Mouse (Mus musculus) heart, embryonic 15.5 days (tissue): ENCODE measurements around the gene 4931406C07Rik. TPM values are rescaled to one million over a fixed set of nuclear protein-coding genes. Genes with fewer than 3 reads are reported as not detected.
A peak's percentile ranks its signal among the peaks of the same experiment; 100 is the strongest.
"Not testable (repeated sequence)": the region's sequence is repeated elsewhere in the genome, so short reads cannot be mapped to it uniquely, and the experiment has no call there.

Experiments
- ATAC-seq: fragments of 200-750 bp; cut with Nextera tagmentation; replicated peaks from 2 replicates; pipeline ENCODE4 v1.8.0; 2017; ENCODE audit warnings: low read depth, moderate TSS enrichment; ENCODE audit not compliant: insufficient number of reproducible peaks, insufficient read depth, low FRiP score
- H3K27ac ChIP-seq: fragments of 300-500 bp; sonication (generic); 2 replicates; pipeline ENCODE4 v1.5.1; 2015; ENCODE audit warnings: mild to moderate bottlenecking, inconsistent platforms
- H3K27me3 ChIP-seq: fragments of 300-500 bp; sonication (generic); 2 replicates; pipeline ENCODE4 v1.6.1; 2015; ENCODE audit warnings: inconsistent platforms
- H3K36me3 ChIP-seq: fragments of 300-500 bp; sonication (generic); 2 replicates; pipeline ENCODE4 v1.6.1; 2015; ENCODE audit warnings: mild to moderate bottlenecking, inconsistent platforms
- H3K4me1 ChIP-seq: fragments of 300-500 bp; sonication (generic); replicated peaks from 2 replicates; pipeline ENCODE4 v1.6.1; 2015; ENCODE audit warnings: inconsistent platforms
- H3K4me2 ChIP-seq: fragments of 300-500 bp; sonication (generic); 2 replicates; pipeline ENCODE4 v1.6.1; 2015; ENCODE audit warnings: inconsistent platforms, mild to moderate bottlenecking, moderate library complexity
- H3K4me3 ChIP-seq: fragments of 300-500 bp; sonication (generic); 2 replicates; pipeline ENCODE4 v1.5.1; 2015; ENCODE audit warnings: mild to moderate bottlenecking, inconsistent platforms
- H3K9ac ChIP-seq: fragments of 300-500 bp; sonication (generic); 2 replicates; pipeline ENCODE4 v1.6.1; 2015; ENCODE audit warnings: mild to moderate bottlenecking, inconsistent platforms
- H3K9me3 ChIP-seq: fragments of 300-500 bp; sonication (generic); replicated peaks from 2 replicates; pipeline ENCODE4 v1.6.1; 2016; ENCODE audit warnings: inconsistent platforms
- WGBS: fragments of 180-500 bp; shearing (Covaris S2); methylation state at CpG from one replicate; pipeline ENCODE4 v1.1.7; 2015; ENCODE audit warnings: mixed read lengths; 5-methylcytosine and 5-hydroxymethylcytosine counted together
- polyA plus RNA-seq: library from polyadenylated mRNA; unstranded; fragments of >200 nt; fragmentation: Nextera tagmentation; extraction: Ambion mirVana; gene quantifications from 2 replicates; pipeline ENCODE4 v1.2.1, GENCODE M21; 2015

4931406C07Rik gene
- polyA plus RNA-seq, result 6.1 and 6.2 TPM in 2 replicates

GRCm38 (mm10) chr9:15306398-15307119 lies at the start of gene 4931406C07Rik:
Gene 4931406C07Rik, minus strand, starts transcription at chr9:15306448.
- H3K9me3 ChIP-seq, result no peaks in the 10 kb centered on the region
- H3K27ac ChIP-seq, result peak within 1 kb of the TSS; percentile 97
- 1% methylated on average over 35 of the region's 35 CpGs for WGBS
- peak within 1 kb of the TSS; percentile 99 for H3K9ac ChIP-seq
- H3K4me1 ChIP-seq, result peaks cover 32% of the 10 kb centered on the region
- no peaks in the 10 kb centered on the region for H3K27me3 ChIP-seq
- H3K4me3 ChIP-seq, result peak within 1 kb of the TSS; percentile 98
- ATAC-seq, result peak; percentile 74
- H3K4me2 ChIP-seq, result peak within 1 kb of the TSS; percentile 75
- peaks cover 36% of the 10 kb centered on the region for H3K36me3 ChIP-seq

DNA sequence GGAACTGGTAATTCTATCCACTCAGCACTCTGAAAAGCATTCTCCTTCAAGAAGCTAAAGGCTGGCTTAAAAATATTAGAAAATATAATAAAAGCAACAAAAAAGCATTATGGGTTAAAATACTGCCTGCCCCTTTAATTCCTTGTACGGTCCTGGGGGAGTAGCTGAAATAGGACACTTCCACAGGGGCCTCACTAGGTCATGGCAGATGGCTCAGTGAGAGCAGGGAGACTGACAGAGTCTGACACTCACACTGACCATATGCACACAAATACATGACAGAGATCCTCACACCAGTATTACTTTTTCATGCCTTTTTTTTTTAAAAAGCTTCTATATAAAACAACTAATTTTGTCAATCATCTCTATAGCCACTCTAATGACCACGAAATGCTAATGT lies 43.7 kb upstream of the 4931406C07Rik start:
- Histone ChIP-seq H3K9ac (no peak overlapping the region), H3K27me3 (no peaks in the 10 kb centered on the region), H3K9me3 (no peaks in the 10 kb centered on the region), H3K4me2 (no peak overlapping the region), H3K4me1 (no peaks in the 10 kb centered on the region), H3K4me3 (no peak overlapping the region), H3K27ac (no peak overlapping the region), H3K36me3 (peaks cover 44% of the 10 kb centered on the region)
- ATAC-seq, result no peak
- 74% methylated on average over 2 of the region's 2 CpGs for WGBS

DNA sequence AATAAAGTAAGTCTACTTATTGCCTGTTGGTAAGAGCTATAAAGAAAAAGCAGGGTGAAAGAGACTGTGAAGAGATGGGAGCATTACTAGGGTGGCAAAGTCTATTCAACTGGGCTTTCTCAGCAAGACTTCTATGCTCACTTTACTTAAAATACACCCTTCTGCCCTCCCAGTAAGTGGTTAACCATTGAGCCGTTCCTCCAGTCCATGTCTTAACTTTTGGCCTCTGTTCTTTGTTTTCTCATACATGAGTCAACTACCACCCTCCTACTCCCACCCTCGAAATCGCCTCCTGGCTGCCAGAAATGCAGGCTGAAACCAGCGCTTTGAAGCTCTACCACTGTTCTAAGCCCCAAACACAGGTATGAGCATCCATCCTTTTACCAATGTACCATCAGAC lies 31.5 kb upstream of the 4931406C07Rik start:
- ATAC-seq, result no peak
- H3K4me1 ChIP-seq, result no peaks in the 10 kb centered on the region
- 89% methylated on average over 4 of the region's 4 CpGs for WGBS
- H3K36me3 ChIP-seq, result peaks cover 76% of the 10 kb centered on the region
- no peaks in the 10 kb centered on the region for H3K9me3 ChIP-seq
- no peak overlapping the region for H3K4me2 ChIP-seq
- H3K4me3 ChIP-seq, result no peak overlapping the region
- H3K27ac ChIP-seq, result no peak overlapping the region
- H3K27me3 ChIP-seq, result no peaks in the 10 kb centered on the region
- no peak overlapping the region for H3K9ac ChIP-seq

DNA sequence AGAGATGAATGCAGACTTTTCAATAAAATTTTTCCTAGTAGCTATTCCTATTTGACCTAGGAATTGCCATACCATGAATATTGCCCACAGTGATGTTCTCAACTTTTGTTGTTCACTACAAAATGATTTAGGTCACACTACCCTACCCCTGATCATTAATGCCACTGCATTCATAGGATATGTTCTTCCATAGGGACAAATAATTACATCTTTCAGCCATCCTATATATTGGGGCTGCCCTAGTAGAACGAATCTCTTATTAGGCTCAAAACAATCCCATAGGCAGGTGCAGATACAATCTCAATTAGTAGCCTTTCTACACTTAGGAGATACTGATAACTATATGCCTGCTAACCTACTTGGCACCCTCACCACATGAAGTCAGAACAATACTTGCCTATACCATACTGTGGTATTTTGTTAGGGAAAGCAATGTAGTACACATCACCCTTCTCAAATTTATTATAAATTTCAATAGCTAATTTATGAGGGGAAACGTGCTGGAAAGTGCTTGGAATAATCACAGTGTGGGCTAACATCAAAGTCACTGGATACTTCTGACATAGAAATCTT lies 12.0 kb upstream of the 4931406C07Rik start:
- Histone ChIP-seq H3K9me3 (no peaks in the 10 kb centered on the region), H3K4me3 (no peak overlapping the region), H3K9ac (no peak overlapping the region), H3K4me1 (no peaks in the 10 kb centered on the region), H3K27me3 (no peaks in the 10 kb centered on the region), H3K4me2 (no peak overlapping the region), H3K36me3 (peaks cover 60% of the 10 kb centered on the region), H3K27ac (no peak overlapping the region)
- WGBS, result 71% methylated on average over 2 of the region's 2 CpGs
- no peak for ATAC-seq

GRCm38 (mm10) chr9:15317223-15318169 lies 11.2 kb upstream of the 4931406C07Rik start:
- Histone ChIP-seq H3K4me2 (no peak overlapping the region), H3K27ac (no peak overlapping the region), H3K9me3 (no peaks in the 10 kb centered on the region), H3K9ac (no peak overlapping the region), H3K27me3 (no peaks in the 10 kb centered on the region), H3K36me3 (peaks cover 61% of the 10 kb centered on the region), H3K4me3 (no peak overlapping the region), H3K4me1 (no peaks in the 10 kb centered on the region)
- WGBS, result 60% methylated on average over 5 of the region's 5 CpGs
- ATAC-seq, result no peak

DNA sequence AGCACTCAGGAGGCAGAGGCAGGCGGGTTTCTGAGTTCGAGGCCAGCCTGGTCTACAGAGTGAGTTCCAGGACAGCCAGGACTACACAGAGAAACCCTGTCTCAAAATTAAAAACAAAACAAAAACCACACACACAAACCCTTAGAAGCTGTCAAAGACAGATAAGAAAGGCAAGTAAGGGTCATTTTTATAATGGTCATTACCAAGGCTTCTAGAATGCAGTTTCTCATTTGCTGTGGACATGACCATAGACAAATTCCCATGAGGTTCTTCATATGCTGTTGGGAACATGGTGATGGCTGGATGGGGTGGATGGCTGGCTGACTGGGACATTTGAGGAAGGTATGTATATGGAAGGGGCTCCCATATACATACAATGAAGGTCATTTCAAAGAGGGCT lies 10.0 kb upstream of the 4931406C07Rik start:
- not testable (repeated sequence) for H3K4me2 ChIP-seq, H3K27ac ChIP-seq, H3K4me1 ChIP-seq, H3K9me3 ChIP-seq, H3K27me3 ChIP-seq, ATAC-seq, H3K9ac ChIP-seq, H3K4me3 ChIP-seq
- peaks cover 60% of the 10 kb centered on the region for H3K36me3 ChIP-seq
- 96% methylated on average over 2 of the region's 2 CpGs for WGBS

DNA sequence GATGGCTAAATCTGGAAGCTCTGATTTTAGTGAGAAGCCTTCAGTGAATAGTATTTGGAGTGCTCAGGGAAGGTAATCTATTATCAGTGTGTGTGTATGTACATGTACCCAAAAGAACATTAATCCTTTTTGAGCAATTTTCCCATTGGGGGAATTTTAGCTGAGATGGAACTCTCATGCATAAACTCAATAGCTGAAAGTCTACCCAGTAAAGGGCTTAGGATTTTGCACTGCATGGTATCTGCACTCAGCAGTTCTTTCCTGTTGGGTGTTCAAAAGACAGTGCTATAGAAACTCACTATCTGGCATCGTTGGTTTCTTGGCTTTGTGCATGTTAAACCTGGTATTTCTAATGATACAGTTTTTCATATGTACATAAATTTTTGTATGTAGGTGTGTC lies 8.4 kb upstream of the 4931406C07Rik start:
- Histone ChIP-seq H3K4me3 (no peak overlapping the region), H3K9ac (no peak overlapping the region), H3K27ac (no peak overlapping the region), H3K9me3 (no peaks in the 10 kb centered on the region), H3K4me2 (no peak overlapping the region), H3K4me1 (0 out of 2 replicates have a peak, but pooled peaks cover 2% of the 10 kb centered on the region), H3K27me3 (no peaks in the 10 kb centered on the region), H3K36me3 (peaks cover 75% of the 10 kb centered on the region)
- 93% methylated on average over 1 of the region's 1 CpGs for WGBS
- no peak for ATAC-seq

DNA sequence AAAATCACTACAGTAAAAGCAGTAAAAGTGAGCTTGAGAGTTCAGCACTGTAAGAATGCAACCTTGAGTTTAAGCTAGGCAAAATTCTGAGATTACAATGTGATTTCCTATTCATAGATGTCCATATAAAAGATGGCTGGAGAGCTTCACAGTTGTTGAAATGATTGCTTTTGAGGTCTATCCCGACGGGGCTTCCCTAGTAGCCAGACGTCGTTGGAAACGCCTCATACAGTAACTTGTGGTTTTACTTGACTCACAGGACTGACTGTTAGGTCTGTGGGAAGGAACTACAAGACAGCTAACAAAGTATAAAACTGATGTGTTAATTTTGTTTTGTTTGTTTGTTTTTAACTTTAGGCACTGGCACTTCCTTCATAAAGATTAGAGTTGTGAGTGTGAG lies 7.4 kb upstream of the 4931406C07Rik start:
- 81% methylated on average over 5 of the region's 5 CpGs for WGBS
- no peaks in the 10 kb centered on the region for H3K9me3 ChIP-seq
- H3K4me3 ChIP-seq, result no peak overlapping the region
- H3K36me3 ChIP-seq, result peaks cover 84% of the 10 kb centered on the region
- peaks cover 10% of the 10 kb centered on the region for H3K4me1 ChIP-seq
- no peaks in the 10 kb centered on the region for H3K27me3 ChIP-seq
- no peak overlapping the region for H3K4me2 ChIP-seq
- no peak overlapping the region for H3K9ac ChIP-seq
- ATAC-seq, result no peak
- H3K27ac ChIP-seq, result no peak overlapping the region

GRCm38 (mm10) chr9:15312054-15312735 lies 5.9 kb upstream of the 4931406C07Rik start:
- Histone ChIP-seq H3K9ac (no peak overlapping the region), H3K4me1 (peaks cover 23% of the 10 kb centered on the region), H3K27ac (no peak overlapping the region), H3K36me3 (peaks cover 88% of the 10 kb centered on the region), H3K4me2 (no peak overlapping the region), H3K27me3 (no peaks in the 10 kb centered on the region), H3K9me3 (no peaks in the 10 kb centered on the region), H3K4me3 (no peak overlapping the region)
- WGBS, result 82% methylated on average over 2 of the region's 2 CpGs
- no peak for ATAC-seq

DNA sequence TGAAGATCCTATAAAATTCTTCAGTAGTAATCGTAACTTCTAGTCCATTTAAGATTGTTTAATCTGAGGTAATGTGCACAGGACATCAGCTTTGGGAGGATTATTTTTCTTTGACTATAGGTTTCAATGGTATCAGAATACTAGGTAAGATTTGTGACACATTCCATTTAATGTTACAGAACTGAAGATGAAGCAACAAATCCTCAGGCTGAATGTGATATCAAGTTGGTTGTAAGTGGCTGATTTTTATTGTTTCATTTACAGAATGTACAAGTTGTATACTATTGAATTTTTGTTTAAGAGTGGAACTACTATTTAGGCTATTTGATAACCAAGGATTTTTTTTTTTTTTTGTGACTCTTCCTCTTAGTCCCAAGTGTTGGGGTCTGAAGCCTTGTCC lies 3.9 kb upstream of the 4931406C07Rik start:
- Histone ChIP-seq H3K27me3 (no peaks in the 10 kb centered on the region), H3K4me3 (no peak overlapping the region), H3K4me1 (peaks cover 32% of the 10 kb centered on the region), H3K27ac (no peak overlapping the region), H3K9me3 (no peaks in the 10 kb centered on the region), H3K4me2 (no peak overlapping the region), H3K36me3 (peaks cover 71% of the 10 kb centered on the region), H3K9ac (no peak overlapping the region)
- WGBS, result 87% methylated on average over 1 of the region's 1 CpGs
- no peak for ATAC-seq

DNA sequence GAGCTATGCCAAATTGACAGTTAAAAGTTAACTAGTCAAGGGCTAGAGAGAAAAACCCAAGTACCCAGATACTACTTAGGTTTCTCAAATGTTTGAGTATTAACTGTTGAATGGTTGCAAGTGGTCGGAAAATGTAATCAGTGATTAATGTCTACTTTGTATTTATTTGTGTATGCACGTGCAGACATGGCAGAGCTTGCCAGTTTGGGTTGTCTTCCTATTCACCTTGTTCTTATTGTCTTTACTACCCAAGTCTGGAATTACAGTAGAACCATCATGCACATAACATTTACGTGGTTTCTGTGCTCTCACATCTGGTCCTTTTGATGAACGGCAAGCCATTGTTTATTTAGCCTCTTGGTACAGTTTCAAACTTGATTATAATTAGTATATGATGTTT lies 3.2 kb upstream of the 4931406C07Rik start:
- H3K4me2 ChIP-seq, result peak overlapping the region; percentile 23; the same call in 1 of the 2 replicates
- no peak overlapping the region for H3K27ac ChIP-seq
- H3K27me3 ChIP-seq, result no peaks in the 10 kb centered on the region
- H3K9ac ChIP-seq, result no peak overlapping the region
- H3K36me3 ChIP-seq, result peaks cover 64% of the 10 kb centered on the region
- peaks cover 32% of the 10 kb centered on the region for H3K4me1 ChIP-seq
- peak overlapping the region; percentile 14; the same call in 1 of the 2 replicates for H3K4me3 ChIP-seq
- ATAC-seq, result no peak
- H3K9me3 ChIP-seq, result no peaks in the 10 kb centered on the region
- WGBS, result 68% methylated on average over 4 of the region's 4 CpGs
